Mouse (Mus musculus) heart, embryonic 14.5 days (tissue): ENCODE data around the gene Atp6v1b1. TPM values are rescaled to one million over a fixed set of nuclear protein-coding genes. Genes with fewer than 3 reads are reported as not detected.

Experiments
- ATAC-seq: fragments of 200-750 bp; cut with Nextera tagmentation; 2 replicates; pipeline ENCODE4 v1.8.0; 2017; ENCODE audit warnings: low read depth, moderate TSS enrichment; ENCODE audit not compliant: insufficient number of reproducible peaks, insufficient read depth, low FRiP score
- H3K27ac ChIP-seq, 2 experiments: fragments of 200-500 bp in 1 of 2; fragments of 300-500 bp in 1 of 2; sonication (generic) in 1 of 2; replicated peaks in 1 of 2; 2 replicates each; pipeline ENCODE4 v1.5.1; 2012 to 2014; ENCODE audit warnings: low read depth in 2 of 2, low read length in 2 of 2, control low read depth in 1 of 2, mild to moderate bottlenecking in 1 of 2, mixed read lengths in 1 of 2; ENCODE audit not compliant: control insufficient read depth in 1 of 2, insufficient read depth in 1 of 2
- H3K27me3 ChIP-seq: fragments of 300-500 bp; sonication (generic); 2 replicates; pipeline ENCODE4 v1.6.1; 2014; ENCODE audit warnings: mild to moderate bottlenecking, low read length, control low read depth; ENCODE audit not compliant: control insufficient read depth, insufficient read depth
- H3K36me3 ChIP-seq: fragments of 300-500 bp; sonication (generic); 2 replicates; pipeline ENCODE4 v1.6.1; 2014; ENCODE audit warnings: mild to moderate bottlenecking, control low read depth, low read length, mixed read lengths; ENCODE audit not compliant: control insufficient read depth, insufficient read depth
- H3K4me1 ChIP-seq, 2 experiments: fragments of 200-500 bp in 1 of 2; fragments of 300-500 bp in 1 of 2; sonication (generic) in 1 of 2; 2 replicates each; pipeline ENCODE4 v1.6.1; 2012 to 2014; ENCODE audit warnings: low read length in 2 of 2, control low read depth in 1 of 2, mixed read lengths in 1 of 2; ENCODE audit not compliant: control insufficient read depth in 2 of 2, insufficient read depth in 2 of 2
- H3K4me2 ChIP-seq: fragments of 300-500 bp; sonication (generic); 2 replicates; pipeline ENCODE4 v1.6.1; 2014; ENCODE audit warnings: mild to moderate bottlenecking, low read length
- H3K4me3 ChIP-seq, 2 experiments: fragments of 200-500 bp in 1 of 2; fragments of 300-500 bp in 1 of 2; sonication (generic) in 1 of 2; 2 replicates each; pipeline ENCODE4 v1.5.1; 2012 to 2014; ENCODE audit warnings: low read length in 2 of 2, mild to moderate bottlenecking in 2 of 2, control low read depth in 1 of 2, low read depth in 1 of 2, moderate library complexity in 1 of 2; ENCODE audit not compliant: control insufficient read depth in 1 of 2, insufficient read depth in 1 of 2
- H3K9ac ChIP-seq: fragments of 300-500 bp; sonication (generic); 2 replicates; pipeline ENCODE4 v1.6.1; 2014; ENCODE audit warnings: mild to moderate bottlenecking, low read length
- H3K9me3 ChIP-seq: fragments of 300-500 bp; sonication (generic); 2 replicates; pipeline ENCODE4 v1.6.1; 2016; ENCODE audit warnings: low read length, control low read depth; ENCODE audit not compliant: control insufficient read depth
- WGBS: fragments of 180-500 bp; shearing (Covaris S2); extraction: QIAGEN DNeasy Blood & Tissue Kit; methylation state at CpG from one replicate; pipeline ENCODE4 v1.1.7; 2014; 5-methylcytosine and 5-hydroxymethylcytosine counted together
- polyA plus RNA-seq: library from polyadenylated mRNA; unstranded; fragments of >200 nt; fragmentation: Nextera tagmentation; extraction: Ambion mirVana; gene quantifications from 2 replicates; pipeline ENCODE4 v1.2.1, GENCODE M21; 2014

The Atp6v1b1 gene
- polyA plus RNA-seq, 1 experiment from 2014 or later, result not detected

DNA sequence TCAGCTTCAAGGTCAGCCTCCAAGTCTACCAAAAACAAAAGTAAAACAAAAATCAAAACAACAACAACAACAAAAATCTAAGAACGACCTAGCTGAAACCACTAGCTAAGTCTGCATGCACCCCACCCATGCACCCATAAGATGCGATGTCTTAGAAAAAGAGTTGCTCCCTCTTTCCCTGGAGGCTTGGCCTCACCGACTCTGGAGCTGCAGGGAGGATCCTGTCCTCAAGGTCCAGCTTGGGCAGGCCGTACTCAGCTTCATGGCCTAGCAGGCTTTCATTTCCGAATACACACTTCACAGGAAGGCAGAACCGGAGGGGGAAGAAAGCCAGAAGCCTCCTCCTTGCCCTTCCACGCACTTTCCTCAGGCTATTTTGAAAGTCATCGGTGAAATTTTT lies 25.8 kb upstream of the Atp6v1b1 start:
- no peak for ATAC-seq
- Histone ChIP-seq H3K9me3 (no peaks in the 10 kb centered on the region), H3K4me2 (no peak overlapping the region), H3K36me3 (no peaks in the 10 kb centered on the region), H3K9ac (no peak overlapping the region), H3K27ac (no peak overlapping the region), H3K4me3 (no peak overlapping the region), H3K4me1 (peaks cover 0 to 3% of the 10 kb centered on the region in 2 experiments; a peak in 1 of 4 replicates), H3K27me3 (peaks cover 98% of the 10 kb centered on the region)
- WGBS, result 2% methylated on average over 8 of the region's 8 CpGs

GRCm38 (mm10) chr6:83722526-83722925 lies 20.3 kb upstream of the Atp6v1b1 start:
- no peak overlapping the region for H3K4me2 ChIP-seq
- 18% methylated on average over 6 of the region's 6 CpGs for WGBS
- no peak overlapping the region for H3K9ac ChIP-seq
- H3K4me1 ChIP-seq, result no peaks in the 10 kb centered on the region
- no peaks in the 10 kb centered on the region for H3K36me3 ChIP-seq
- no peak overlapping the region for H3K4me3 ChIP-seq
- no peak overlapping the region for H3K27ac ChIP-seq
- no peak for ATAC-seq
- peaks cover 78% of the 10 kb centered on the region for H3K27me3 ChIP-seq
- H3K9me3 ChIP-seq, result no peaks in the 10 kb centered on the region

- peaks cover 53% of the 10 kb centered on the region for H3K27me3 ChIP-seq
- no peak overlapping the region for H3K9ac ChIP-seq
- no peaks in the 10 kb centered on the region for H3K4me1 ChIP-seq
- no peak overlapping the region for H3K4me2 ChIP-seq
- WGBS, result 38% methylated on average over 4 of the region's 4 CpGs
- H3K4me3 ChIP-seq, result no peak overlapping the region
- ATAC-seq, result no peak
- H3K9me3 ChIP-seq, result no peaks in the 10 kb centered on the region
- H3K36me3 ChIP-seq, result no peaks in the 10 kb centered on the region
- H3K27ac ChIP-seq, result no peak overlapping the region
These were observed 15.6 kb upstream of the Atp6v1b1 start for GRCm38 (mm10) chr6:83727178-83727577.

DNA sequence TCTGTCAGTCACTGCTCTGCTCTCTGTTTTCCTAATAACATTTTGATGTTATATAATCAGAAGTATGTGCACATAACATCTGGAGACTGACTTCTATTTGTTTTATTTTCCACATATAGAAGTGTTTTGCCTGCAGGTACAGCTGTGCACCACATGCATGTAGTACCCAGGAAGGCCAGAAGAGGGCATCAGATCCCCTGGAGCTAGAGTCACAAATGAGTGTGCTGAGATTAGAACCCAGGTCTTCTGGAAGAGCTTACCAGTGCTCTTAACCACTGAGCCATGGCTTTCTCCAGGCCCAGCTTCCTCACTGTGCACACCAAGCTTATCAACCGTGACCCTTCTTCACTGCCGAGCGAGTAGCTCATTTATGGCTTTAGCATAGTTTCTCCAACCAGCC lies 14.3 kb upstream of the Atp6v1b1 start:
- no peak overlapping the region for H3K4me3 ChIP-seq
- peaks cover 42% of the 10 kb centered on the region for H3K27me3 ChIP-seq
- WGBS, result 87% methylated on average over 3 of the region's 3 CpGs
- no peak overlapping the region for H3K4me2 ChIP-seq
- H3K27ac ChIP-seq, result no peak overlapping the region
- no peaks in the 10 kb centered on the region for H3K9me3 ChIP-seq
- H3K9ac ChIP-seq, result no peak overlapping the region
- H3K4me1 ChIP-seq, result no peaks in the 10 kb centered on the region
- no peak for ATAC-seq
- no peaks in the 10 kb centered on the region for H3K36me3 ChIP-seq

GRCm38 (mm10) chr6:83729350-83729970 lies 13.3 kb upstream of the Atp6v1b1 start:
- Histone ChIP-seq H3K9me3 (peaks cover 8% of the 10 kb centered on the region; the same call in 1 of the 2 replicates), H3K27ac (no peak overlapping the region), H3K4me3 (no peak overlapping the region), H3K9ac (no peak overlapping the region), H3K4me2 (no peak overlapping the region), H3K4me1 (no peaks in the 10 kb centered on the region), H3K27me3 (peaks cover 34% of the 10 kb centered on the region), H3K36me3 (no peaks in the 10 kb centered on the region)
- ATAC-seq, result no peak
- WGBS, result 57% methylated on average over 14 of the region's 14 CpGs

- Histone ChIP-seq H3K9ac (no peak overlapping the region), H3K9me3 (peaks cover 9% of the 10 kb centered on the region; the same call in 1 of the 2 replicates), H3K4me1 (no peaks in the 10 kb centered on the region), H3K27ac (no peak overlapping the region), H3K4me3 (no peak overlapping the region), H3K4me2 (no peak overlapping the region), H3K36me3 (no peaks in the 10 kb centered on the region), H3K27me3 (peaks cover 35% of the 10 kb centered on the region)
- 28% methylated on average over 5 of the region's 5 CpGs for WGBS
- ATAC-seq, result no peak
These were observed 11.7 kb upstream of the Atp6v1b1 start for GRCm38 (mm10) chr6:83731128-83731527.

DNA sequence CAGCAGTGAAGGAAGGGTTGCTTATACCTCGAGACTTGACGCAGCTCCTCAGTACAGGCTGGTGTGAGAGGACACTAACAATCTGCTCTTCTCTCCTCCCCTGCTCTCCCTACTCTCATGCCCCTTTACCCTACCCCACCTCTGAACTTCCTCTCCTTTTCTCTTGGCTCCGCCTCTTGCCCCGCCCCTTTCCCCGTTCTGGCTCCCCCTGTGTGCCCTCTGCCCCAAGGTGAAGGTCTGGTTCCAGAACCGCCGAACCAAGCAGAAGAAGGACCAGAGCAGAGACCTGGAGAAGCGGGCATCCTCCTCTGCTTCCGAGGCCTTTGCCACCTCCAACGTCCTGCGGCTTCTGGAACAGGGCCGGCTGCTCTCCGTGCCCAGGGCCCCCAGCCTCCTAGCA lies 5.5 kb upstream of the Atp6v1b1 start:
- H3K9me3 ChIP-seq, result peaks cover 9% of the 10 kb centered on the region; the same call in 1 of the 2 replicates
- no peaks in the 10 kb centered on the region; a peak in 1 of 4 replicates for H3K4me1 ChIP-seq
- peaks cover 15% of the 10 kb centered on the region for H3K27me3 ChIP-seq
- no peak overlapping the region for H3K9ac ChIP-seq
- H3K36me3 ChIP-seq, result no peaks in the 10 kb centered on the region
- H3K4me3 ChIP-seq, result no peak overlapping the region
- WGBS, result 29% methylated on average over 13 of the region's 13 CpGs
- no peak for ATAC-seq
- H3K27ac ChIP-seq, result no peak overlapping the region
- no peak overlapping the region for H3K4me2 ChIP-seq

- peaks cover 26% of the 10 kb centered on the region for H3K27me3 ChIP-seq
- WGBS, result 60% methylated on average over 6 of the region's 6 CpGs
These were observed 4.2 kb upstream of the Atp6v1b1 start for GRCm38 (mm10) chr6:83738596-83738995.

More at GRCm38 (mm10) chr6:83738596-83738995, 4.2 kb upstream of the Atp6v1b1 start:
- Histone ChIP-seq H3K36me3 (no peaks in the 10 kb centered on the region), H3K4me3 (no peak overlapping the region), H3K9ac (no peak overlapping the region), H3K27ac (no peak overlapping the region), H3K9me3 (peaks cover 9% of the 10 kb centered on the region; the same call in 1 of the 2 replicates), H3K4me2 (no peak overlapping the region), H3K4me1 (no peaks in the 10 kb centered on the region; a peak in 1 of 4 replicates)
- no peak for ATAC-seq
